Mouse (Mus musculus): Measurements from ENCODE around the gene Zdhhc18. TPM values are rescaled to one million over a fixed set of nuclear protein-coding genes. Genes with fewer than 3 reads are reported as not detected.

Zdhhc18 gene
- total RNA-seq, 2 experiments from 2014 or later, result 3.8 to 4.4 TPM

DNA sequence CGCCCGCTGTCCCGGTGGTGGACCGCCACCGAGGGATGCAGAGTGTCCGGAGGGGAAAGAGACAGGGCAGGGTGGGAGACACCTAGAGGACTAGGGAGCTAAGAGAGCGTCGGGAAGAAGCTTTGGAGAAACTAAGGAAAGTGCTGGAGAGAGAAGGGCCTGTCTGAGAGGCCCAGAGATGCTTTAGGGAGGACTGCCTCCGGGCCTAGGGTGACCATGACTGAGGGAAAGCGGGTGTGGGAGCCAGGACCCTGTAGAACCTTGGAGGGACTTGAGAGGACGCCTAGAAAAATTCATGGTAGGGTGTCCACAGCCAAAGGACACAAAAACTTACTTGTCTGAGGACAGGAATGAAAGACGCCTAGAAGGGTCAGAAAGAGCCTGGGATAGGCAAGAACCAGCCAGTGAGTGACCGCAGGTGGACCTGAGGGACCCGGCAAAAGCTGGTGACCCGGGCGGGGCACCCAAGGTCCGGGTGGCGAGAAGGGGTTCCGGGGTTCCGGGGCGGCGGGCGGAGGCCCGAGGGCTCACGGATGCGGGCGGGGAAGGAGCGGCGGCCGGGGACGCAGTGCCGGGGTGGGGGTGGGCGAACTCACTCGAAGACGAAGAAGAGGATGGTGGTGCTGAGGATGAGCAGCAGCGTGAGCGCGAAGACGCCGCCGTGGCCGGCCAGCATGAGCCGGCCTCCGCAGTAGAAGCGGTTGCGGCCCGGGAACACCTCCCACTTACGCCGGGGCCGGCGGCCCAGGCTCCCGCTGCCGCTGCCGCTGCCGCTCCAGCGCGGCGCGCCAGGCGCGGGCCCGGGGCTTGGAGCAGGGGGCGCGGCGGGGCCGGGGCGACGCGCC, 17.2 kb downstream of the Zdhhc18 start:
- ATAC-seq (replicated peaks; ENCODE audit: low FRiP score, poor library complexity, severe bottlenecking), result peak; percentile 39; the same call in 1 of the 2 replicates

DNA sequence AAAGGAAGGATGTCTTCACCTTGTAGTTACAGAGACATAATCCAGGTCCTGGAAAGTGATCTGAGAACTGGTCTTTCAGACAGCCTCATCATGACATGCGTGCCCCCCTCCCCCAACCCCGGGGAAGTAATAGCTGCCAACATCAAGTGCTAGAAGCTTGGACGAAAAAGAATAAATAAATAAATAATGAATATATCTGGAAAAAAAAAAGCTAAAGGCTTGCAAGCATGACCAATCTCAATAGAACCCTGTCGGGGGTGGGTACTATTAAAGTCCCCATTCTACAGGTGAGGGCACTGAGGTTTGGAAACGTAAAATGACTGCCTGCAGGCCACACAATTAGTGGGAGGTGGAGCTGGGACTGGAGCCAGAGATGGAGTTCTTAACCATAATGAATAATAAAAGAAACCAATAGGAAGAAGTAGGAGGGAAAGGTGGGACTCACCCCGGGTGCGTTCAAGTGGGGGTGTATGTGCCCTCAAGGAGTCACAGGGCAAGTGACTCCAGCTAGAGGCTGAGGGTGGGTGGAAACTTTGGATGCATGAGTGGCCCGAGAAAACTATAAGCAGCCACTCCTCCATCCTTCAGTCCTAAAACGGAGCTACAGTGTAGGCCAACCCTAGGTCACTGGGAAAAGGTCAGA, 18.1 kb downstream of the Zdhhc18 start:
- ATAC-seq (replicated peaks; ENCODE audit: low FRiP score, poor library complexity, severe bottlenecking), result peak; percentile 4; the same call in 1 of the 2 replicates

DNA sequence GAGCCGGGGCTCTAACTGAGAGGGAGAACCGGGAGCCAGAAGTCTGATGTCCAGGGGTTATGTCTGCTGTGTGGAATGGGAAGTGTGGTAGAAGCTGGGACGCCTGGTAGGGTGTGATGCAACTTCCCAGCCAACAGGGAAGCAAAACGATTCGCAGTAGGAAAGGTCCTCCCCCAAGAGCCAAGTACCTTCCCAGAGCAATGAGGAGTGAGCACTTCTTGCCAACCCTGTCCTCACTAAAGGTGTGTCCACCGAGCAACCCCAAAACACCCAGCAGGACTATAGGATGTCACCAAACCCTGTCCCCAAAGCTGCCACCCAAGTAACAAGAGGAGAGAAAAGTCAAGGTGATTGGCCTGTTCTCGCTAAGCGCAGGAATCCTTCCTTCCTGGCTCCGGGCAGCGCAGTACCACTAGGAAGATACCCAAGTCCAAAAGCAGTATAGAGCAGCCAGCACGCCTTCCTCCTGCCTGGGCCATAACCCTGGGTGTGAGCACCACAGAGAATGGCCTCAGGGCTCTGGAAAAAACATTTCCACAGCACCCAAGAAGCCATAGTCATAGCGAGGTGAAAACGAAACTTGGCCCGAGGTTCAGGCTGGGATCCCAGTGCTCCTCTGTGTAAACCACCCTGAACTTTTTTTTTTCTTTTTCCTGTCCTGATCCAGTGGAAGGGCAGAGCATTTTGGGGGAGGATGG, 18.7 kb downstream of the Zdhhc18 start:
- no peak for ATAC-seq (replicated peaks; ENCODE audit: low FRiP score, poor library complexity, severe bottlenecking)

DNA sequence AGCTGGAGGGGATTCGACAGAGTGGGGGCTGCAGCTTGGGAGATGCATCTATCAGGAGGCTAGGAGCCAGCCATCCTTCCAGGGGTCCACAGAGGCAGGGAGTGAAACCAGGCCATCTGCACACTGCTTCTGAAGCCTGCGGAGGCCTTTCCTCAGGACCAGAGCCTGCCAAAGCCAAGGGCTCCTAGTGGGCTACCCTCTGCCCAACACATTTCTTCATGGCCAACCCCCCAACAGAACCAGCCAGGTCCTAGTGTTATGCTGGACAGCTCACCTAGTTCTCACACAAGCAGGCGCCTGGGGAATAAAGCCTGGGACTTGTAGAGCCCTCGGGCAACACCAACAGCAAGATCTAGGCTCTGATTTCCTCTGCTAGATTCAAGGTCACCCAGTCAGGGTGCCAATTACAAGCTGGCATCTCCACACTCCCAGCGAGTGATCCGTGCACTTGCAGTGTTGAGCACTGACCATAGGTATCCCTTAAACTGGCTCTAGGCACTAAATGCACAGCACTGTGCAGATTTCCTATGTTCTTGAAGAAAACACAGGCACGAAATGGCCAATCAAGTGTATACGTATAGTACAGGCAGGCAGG, 19.5 kb downstream of the Zdhhc18 start:
- ATAC-seq (replicated peaks; ENCODE audit: low FRiP score, poor library complexity, severe bottlenecking), result no peak

DNA sequence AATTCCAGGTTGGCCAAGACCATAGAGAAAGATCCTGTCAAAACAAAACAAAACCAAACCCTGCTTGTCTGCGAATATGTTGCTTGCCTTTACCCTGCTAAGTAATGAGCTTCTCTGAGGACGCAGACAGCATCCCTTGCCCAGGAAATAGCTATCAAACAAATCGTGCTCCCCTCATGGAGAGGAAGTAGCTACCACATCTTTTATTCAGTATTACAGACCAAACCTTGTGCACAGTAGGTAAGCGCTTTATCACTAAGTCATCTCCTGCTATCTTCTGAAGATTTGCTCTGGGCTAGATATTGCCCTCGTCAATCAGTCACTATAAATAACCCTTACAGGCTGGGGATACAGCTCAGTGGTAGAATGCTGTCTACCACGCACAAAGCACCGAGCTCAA, 20.8 kb downstream of the Zdhhc18 start:
- no peak for ATAC-seq (replicated peaks; ENCODE audit: low FRiP score, poor library complexity, severe bottlenecking)

DNA sequence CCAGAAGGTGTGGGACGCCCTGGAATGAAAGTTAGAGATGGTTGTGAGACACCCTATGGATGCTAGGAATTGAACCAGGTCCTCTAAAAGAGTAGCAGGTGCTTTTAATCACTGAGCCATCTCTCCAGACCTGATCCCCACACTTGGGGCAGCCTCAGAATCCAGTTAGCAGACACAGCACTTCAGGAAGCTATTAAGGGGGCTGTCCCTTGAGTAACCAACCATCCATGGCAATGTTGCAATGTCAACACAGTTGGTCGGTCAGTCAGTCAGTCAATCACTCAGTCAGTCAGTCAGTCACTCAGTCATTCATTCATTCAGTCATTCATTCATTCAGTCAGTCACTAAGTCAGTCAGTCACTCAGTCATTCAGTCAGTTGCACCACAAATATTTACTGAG, 21.4 kb downstream of the Zdhhc18 start:
- ATAC-seq (replicated peaks; ENCODE audit: low FRiP score, poor library complexity, severe bottlenecking), result no peak

DNA sequence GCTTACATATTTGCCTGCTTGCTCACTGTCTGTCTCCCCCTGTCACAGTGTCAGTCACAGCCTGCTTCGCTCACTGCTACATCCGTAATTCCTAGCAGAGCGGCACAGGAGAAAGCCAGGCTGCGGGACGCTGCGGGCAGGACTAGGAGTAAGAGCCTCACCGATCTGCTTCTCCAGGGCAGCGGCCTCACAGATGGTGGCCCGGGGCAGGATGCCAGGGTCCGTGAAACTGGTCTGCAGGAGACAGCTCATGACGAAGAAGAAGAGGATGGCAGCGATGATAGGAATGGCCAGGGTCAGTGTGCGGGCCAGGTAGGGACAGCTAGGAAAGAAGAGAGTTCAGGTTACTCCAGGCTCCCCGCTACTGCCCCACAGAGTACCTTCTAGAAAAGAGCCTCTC, 22.9 kb downstream of the Zdhhc18 start:
- ATAC-seq (replicated peaks; ENCODE audit: low FRiP score, poor library complexity, severe bottlenecking), result no peak

DNA sequence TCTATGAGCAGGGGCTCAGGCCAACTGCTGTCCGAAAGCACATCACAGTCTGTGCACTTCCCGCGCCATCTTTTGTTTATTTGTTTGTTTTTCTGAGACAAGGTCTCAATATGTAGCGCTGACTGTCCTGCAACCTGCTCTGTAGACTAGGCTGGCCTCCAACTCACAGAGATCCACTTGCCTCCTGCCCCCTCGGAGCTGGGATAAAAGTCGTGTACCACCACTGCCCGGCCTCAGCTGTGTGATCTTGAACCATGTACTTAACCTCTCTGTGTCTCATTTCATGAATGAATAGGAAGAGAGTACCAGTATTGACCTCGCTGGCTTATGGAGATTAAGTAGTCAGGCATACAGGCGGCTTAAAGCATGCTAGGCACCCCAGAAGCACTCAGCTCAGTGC, 23.3 kb downstream of the Zdhhc18 start:
- no peak for ATAC-seq (replicated peaks; ENCODE audit: low FRiP score, poor library complexity, severe bottlenecking)

DNA sequence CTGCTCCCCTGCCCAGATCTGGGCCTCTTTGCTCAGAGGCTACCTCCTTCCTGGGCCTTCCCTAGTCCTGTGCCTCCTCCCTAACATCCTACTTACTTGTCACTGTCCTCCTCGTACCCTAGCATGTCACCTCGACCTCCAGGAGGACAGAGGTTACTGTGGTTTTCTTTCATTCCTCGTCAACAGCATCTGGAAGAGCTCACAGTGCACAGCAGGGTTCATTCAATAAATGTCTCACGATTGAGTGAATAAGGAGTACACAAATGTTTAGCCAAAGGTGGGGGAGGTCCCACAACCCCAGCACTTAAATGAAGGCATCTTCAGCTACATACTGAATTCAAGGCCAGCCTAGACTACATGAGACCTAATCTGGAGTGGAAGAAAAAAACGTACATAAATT, 23.7 kb downstream of the Zdhhc18 start:
- no peak for ATAC-seq (replicated peaks; ENCODE audit: low FRiP score, poor library complexity, severe bottlenecking)

DNA sequence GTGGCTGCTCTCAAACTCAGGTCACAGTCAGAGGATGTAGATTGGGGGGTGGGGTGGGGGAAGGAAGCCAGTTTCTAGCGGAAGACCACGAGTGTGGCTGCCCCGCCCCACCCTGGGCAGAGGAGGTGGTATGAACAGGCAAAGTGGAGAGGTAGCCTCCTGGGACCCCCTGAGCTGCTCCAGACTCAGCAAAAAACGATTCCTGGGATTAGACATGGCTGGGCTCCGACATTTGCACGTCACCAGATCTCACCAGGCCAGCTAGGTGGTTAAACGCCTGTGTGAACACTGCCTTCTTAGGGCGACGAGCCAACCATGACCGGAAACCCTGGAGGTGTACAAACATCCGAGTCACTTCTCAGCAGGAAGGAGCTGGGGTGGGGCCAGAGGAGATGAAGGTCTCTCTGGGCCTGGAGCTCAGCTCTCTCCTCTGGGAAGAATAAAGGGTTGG, 24.3 kb downstream of the Zdhhc18 start:
- 0 out of 2 replicates have a peak, but pooled peaks have one; percentile 12 for ATAC-seq (replicated peaks; ENCODE audit: low FRiP score, poor library complexity, severe bottlenecking)

DNA sequence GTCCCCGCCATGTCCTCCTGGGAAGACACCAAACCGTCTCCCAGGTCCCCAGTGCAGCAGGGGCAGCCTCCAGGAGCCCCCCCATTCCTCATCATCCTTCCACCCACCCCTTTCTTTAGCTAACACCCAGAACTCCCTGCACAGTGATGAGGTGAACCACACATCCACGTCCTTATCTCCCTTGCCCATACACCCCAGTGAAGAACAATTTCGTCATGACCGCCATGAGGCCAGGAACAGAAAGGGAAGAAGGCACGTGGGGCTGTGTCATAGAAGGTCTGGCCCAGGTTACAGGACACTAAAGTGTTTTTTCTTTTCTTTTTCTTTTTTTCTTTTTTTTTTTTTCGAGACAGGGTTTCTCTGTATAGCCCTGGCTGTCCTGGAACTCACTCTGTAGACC, 25.1 kb downstream of the Zdhhc18 start:
- ATAC-seq (replicated peaks; ENCODE audit: low FRiP score, poor library complexity, severe bottlenecking), result peak; percentile 61

DNA sequence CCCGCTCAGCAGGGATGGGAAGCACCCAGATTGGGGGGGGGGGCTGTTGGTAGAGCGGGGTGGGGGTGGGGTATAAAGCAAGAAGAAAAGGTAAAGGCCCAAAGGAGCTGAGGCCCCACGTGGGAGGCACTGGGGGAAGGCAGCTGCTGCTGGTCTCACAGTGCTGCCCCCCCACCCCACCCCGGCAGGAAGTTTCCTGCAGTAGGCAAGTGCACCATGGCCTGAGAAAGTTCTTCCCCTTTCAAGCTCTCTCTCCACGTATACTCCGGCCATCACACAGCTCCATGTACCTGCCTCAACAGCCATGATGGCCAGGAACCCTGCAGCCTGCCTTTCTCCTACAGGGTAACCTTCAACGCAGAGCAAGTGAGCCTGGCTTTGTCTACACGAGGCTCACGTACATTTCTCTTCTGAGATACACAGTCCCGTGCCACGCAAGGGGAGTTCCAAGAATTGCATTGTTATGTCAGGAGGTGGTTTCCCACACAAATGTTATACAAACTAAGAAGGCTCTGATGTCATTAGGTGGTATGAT, 27.7 kb downstream of the Zdhhc18 start:
- no peak for ATAC-seq (replicated peaks; ENCODE audit: low FRiP score, poor library complexity, severe bottlenecking)

DNA sequence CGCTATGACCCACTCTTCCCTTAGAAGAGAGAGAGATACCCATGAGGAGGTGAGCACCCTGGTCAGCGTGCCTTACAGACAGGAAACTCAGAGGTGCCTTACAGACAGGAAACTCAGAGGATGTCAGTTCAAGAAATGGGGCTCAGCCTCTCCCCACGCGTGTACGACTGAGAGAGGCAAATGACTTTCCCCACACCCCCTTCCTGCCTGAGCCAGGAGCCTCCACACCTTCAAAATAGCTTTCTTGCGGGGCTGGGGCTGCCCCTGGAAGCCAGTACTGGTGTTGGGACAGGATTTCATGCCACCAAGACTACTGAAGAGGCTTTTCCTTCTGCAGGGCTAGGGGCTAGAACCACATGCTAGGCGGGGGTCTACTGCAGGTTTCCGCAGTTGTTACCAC, 29.3 kb downstream of the Zdhhc18 start:
- ATAC-seq (replicated peaks; ENCODE audit: low FRiP score, poor library complexity, severe bottlenecking), result no peak

DNA sequence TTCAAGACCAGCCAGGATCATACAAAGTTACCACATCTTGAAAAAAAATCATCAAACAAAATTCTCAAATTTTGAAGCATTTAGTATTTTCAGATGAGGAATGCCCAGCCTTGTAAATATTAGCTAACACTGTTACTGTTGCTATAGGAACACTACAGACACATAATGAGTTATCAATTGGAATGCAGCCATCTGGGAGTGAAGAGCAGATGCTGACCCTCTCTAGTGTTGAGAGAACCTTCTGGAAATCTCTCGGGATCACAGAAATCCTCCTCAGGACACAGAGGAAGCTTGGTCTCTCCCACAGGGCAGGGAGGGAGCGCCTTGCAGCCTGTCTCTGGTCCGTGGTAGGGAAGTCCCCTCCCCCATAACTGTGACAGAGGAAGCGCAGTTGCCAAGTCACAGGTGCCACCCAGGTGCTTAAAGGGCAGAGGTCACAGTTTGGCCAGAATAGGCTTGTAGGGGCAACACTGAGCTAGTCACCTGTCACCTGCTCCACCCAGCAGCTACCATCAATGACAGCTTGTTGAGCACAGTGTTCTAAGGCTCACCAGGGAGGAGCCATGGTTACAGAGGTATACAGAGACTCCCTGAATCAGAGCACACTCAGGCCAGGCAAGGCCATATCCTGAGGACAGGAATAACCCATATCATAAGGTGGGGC, 30.3 kb downstream of the Zdhhc18 start:
- ATAC-seq (replicated peaks; ENCODE audit: low FRiP score, poor library complexity, severe bottlenecking), result no peak

DNA sequence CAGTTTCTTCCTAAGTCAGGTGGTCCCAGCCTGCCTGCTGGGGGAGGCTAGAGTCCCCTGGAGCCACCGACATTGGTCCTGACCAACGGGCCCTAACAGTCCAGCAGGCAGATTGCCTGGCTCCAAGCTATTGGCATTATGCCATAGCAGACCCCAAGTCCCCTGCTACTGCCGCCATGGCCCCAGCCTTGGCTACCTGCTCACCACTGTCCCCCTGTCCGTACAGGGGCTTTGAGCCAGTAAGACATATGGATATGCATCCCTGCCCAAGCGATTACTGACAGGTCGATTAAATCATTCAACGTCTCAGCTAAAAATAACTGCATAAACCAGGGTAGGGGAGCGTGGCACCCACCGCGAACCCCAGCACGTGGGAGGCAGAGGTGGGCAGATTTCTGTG, 32.0 kb downstream of the Zdhhc18 start:
- no peak for ATAC-seq (replicated peaks; ENCODE audit: low FRiP score, poor library complexity, severe bottlenecking)

DNA sequence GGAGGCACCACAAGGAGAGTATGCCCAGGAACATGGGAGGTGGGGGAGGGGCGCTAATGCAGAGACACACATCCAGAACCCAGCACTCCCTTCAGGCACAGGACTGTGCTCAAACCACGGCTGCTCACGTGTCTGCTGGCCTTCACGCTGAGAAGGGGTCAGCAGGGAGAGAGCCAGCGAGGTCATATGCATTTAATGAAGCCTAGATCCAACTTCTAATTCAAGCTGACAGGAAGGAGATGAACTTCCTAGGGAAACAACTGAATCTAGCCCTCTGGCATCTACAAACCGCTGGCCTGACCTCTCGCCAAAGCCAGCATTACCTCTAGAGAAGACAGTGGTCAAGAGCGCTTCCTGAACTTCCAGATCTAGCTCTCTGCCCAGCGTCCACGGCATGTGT, 34.5 kb downstream of the Zdhhc18 start:
- no peak for ATAC-seq (replicated peaks; ENCODE audit: low FRiP score, poor library complexity, severe bottlenecking)

DNA sequence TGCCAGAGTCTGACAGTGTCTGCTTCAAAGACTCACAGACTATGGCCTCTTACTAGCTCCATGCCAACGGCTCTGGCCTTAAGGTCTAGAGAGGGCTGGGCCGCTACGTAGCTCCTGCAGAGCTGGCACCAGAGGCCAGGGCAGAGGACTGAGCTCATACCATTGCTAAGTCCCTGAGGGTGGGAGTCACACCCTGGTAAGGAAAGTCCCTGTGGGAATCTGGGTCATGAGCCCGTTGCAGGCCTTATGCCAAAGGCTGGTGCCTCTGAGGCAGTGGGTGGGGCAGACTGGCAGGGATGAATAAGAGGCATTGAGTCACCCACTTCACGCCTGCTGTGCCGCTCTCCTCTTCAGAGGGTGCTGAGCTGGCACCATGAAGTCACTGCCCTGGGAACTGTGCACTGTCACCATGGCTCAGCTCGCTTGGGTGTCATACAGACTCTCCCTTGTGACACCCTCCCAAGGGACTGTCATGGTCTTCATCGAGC, 35.6 kb downstream of the Zdhhc18 start:
- ATAC-seq (replicated peaks; ENCODE audit: low FRiP score, poor library complexity, severe bottlenecking), result no peak

DNA sequence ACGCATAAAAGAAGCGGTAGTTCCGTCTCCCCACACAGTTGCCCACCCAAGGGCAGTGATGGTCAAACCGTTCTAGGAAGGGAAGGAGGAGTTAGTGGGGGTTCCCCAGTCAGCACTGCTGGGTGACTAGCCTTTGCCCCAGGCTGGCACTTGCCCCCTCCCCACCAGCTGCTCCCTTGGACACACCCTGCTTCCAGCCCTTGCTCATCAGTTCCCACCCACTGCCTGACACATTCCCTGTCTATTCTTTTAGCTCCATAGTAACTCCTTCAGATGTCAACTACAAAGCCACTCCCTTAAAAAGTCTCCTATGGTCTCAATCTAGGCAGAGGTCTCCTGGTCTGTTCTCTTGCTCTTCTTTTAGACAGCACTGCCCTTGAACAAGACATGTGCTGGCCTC, 36.1 kb downstream of the Zdhhc18 start:
- ATAC-seq (replicated peaks; ENCODE audit: low FRiP score, poor library complexity, severe bottlenecking), result no peak

DNA sequence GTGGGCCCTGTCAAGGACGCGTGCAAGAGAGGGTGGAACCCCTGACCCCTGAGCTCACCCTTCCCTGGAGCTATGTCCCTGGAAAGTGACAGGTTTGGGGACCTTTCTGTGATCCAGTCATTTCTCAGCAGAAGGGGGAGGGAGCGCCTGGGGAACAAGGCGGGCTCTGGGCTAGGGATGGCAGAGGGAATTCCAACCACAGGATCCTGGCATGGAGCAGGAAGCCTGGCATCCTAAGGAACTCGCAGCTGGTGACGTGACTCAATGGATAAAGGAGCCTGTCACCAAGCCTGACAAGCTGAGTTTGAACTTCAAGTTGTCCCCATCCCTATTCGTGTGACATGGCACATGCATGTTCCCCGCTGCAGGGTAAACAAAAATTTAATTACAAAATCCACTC, 36.9 kb downstream of the Zdhhc18 start:
- ATAC-seq (replicated peaks; ENCODE audit: low FRiP score, poor library complexity, severe bottlenecking), result no peak
